In the genomic region with DNA sequence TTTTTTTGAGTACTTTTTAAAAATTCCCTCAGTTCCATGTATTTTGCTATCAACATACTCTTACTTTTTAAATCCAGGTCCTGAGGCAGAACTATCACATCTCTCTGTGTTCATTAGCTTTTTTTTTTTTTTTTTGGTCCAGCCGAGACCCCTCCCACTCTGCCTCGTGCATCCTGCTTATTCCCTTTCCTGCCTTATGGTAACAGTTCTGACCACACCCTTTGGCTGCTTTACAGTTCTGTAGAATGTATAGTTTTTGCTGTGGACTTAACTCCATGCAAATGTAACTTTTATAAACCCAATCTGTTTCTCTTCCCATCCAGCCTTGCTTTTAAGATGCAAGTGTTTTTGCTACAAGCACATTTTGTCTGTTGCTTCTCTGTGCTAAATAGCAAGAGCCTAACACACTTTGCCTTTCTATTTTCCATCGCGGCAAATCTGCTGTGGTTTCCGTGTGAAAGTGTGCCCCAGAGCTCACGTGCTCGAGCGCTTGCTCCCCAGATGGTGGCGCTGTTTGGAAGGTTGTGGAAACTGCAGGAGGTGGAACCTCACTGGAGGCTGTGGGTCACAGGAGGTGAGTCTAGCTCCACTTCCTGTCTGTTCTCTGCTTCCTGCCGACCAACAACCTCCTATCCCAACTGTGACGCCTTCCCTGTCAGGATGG, we compare ENCODE assay signal across 8 mouse cellular contexts.
A peak's percentile ranks its signal among the peaks of the same experiment; 100 is the strongest.
DNase-seq lines count a peak whose midpoint lies in the region; ATAC-seq lines count a peak whose summit lies in the region.

No protein-coding gene starts in this region.

- 58% methylated on average over 11 of the region's 11 CpGs for WGBS in embryonic facial prominence, embryonic 13.5 days
- WGBS in neural tube, embryonic 15.5 days = 65% methylated on average over 11 of the region's 11 CpGs

- peaks cover 10% of the 10 kb centered on the region for H3K4me1 ChIP-seq in embryonic facial prominence, embryonic 13.5 days
- peaks cover 10% of the 10 kb centered on the region for H3K4me1 ChIP-seq in neural tube, embryonic 15.5 days

- no peak overlapping the region for H3K4me3 ChIP-seq in embryonic facial prominence, embryonic 13.5 days
- H3K4me3 ChIP-seq in neural tube, embryonic 15.5 days (replicated peaks) = no peak overlapping the region

- H3K27ac ChIP-seq in embryonic facial prominence, embryonic 13.5 days = peak overlapping the region; percentile 44; the same call in 1 of the 2 replicates
- no peak overlapping the region for H3K27ac ChIP-seq in neural tube, embryonic 15.5 days (replicated peaks)

- H3K9me3 ChIP-seq in embryonic facial prominence, embryonic 13.5 days = no peaks in the 10 kb centered on the region
- no peaks in the 10 kb centered on the region for H3K9me3 ChIP-seq in neural tube, embryonic 15.5 days (replicated peaks)

- intact Hi-C loops in left cerebral cortex, postnatal 10 days (cut with DNase I) = loop anchor here (5.0 to 10.0 kb wide), 3 partner anchors 47 to 291 kb away; no protein-coding TSS in a partner anchor

- no peak overlapping the region for H3K9ac ChIP-seq in embryonic facial prominence, embryonic 13.5 days
- H3K9ac ChIP-seq in neural tube, embryonic 15.5 days (replicated peaks) = no peak overlapping the region

- H3K36me3 ChIP-seq in embryonic facial prominence, embryonic 13.5 days = no peaks in the 10 kb centered on the region
- H3K36me3 ChIP-seq in neural tube, embryonic 15.5 days = no peaks in the 10 kb centered on the region

- ATAC-seq in embryonic facial prominence, embryonic 13.5 days (ENCODE audit: insufficient number of reproducible peaks, insufficient read depth, low FRiP score, low TSS enrichment, low read depth) = no peak
- no peak for ATAC-seq in neural tube, embryonic 15.5 days (ENCODE audit: low FRiP score)

- H3K27me3 ChIP-seq in embryonic facial prominence, embryonic 13.5 days = no peaks in the 10 kb centered on the region
- H3K27me3 ChIP-seq in neural tube, embryonic 15.5 days (replicated peaks) = no peaks in the 10 kb centered on the region

- peak; percentile 32 to 44 for DNase-seq in left cerebral cortex, adult 18-20 months (ENCODE audit: low spot score in 2 of 2)
- no peak for DNase-seq in left cerebral cortex, adult 11 months (ENCODE audit: low spot score)
- DNase-seq in adrenal gland, postnatal 10 days = peak; percentile 71
- peak; percentile 77 for DNase-seq in heart, postnatal 4 days
- DNase-seq in left cerebral cortex, postnatal 10 days (ENCODE audit: extremely low spot score in 1 of 2, low spot score in 2 of 2) = peak; percentile 48 to 71
- DNase-seq in natural killer cell, adult 2 months (ENCODE audit: low spot score in 2 of 2) = no peak

- 0 out of 2 replicates have a peak overlapping the region, but pooled peaks have one; percentile 3 for H3K4me2 ChIP-seq in embryonic facial prominence, embryonic 13.5 days
- 0 out of 2 replicates have a peak overlapping the region, but pooled peaks have one; percentile 11 for H3K4me2 ChIP-seq in neural tube, embryonic 15.5 days

Comparison
In these comparisons a context has a peak if more than half of its experiments do, and no peak if none do; other contexts are left out.
1. DNase-seq: peak in left cerebral cortex, adult 18-20 months (2 of 2), adrenal gland, postnatal 10 days (single experiment), heart, postnatal 4 days (single experiment) and left cerebral cortex, postnatal 10 days (2 of 2); none in left cerebral cortex, adult 11 months (single experiment) and natural killer cell, adult 2 months (0 of 2).